Mouse (Mus musculus) forebrain, embryonic 14.5 days (tissue): ENCODE measurements around the gene Vav1. TPM values are rescaled to one million over a fixed set of nuclear protein-coding genes. Genes with fewer than 3 reads are reported as not detected.

Experiments
- ATAC-seq: fragments of 200-750 bp; cut with Nextera tagmentation; 2 replicates; pipeline ENCODE4 v1.8.0; 2017; ENCODE audit warnings: mild to moderate bottlenecking, moderate library complexity
- DNase-seq: peaks from one replicate; pipeline ENCODE4 v3.0.0-alpha.2; 2015; ENCODE audit warnings: low spot score
- H3K27ac ChIP-seq: fragments of 300-500 bp; sonication (generic); 2 replicates; pipeline ENCODE4 v1.5.1; 2014; ENCODE audit warnings: low read depth, mild to moderate bottlenecking, control low read depth, low read length, moderate library complexity
- H3K27me3 ChIP-seq: fragments of 300-500 bp; sonication (generic); replicated peaks from 2 replicates; pipeline ENCODE4 v1.6.1; 2014; ENCODE audit warnings: low read length, control low read depth, mixed read lengths; ENCODE audit not compliant: control insufficient read depth, insufficient read depth
- H3K36me3 ChIP-seq: fragments of 300-500 bp; sonication (generic); 2 replicates; pipeline ENCODE4 v1.6.1; 2014; ENCODE audit warnings: low read length, control low read depth; ENCODE audit not compliant: control insufficient read depth, insufficient read depth
- H3K4me1 ChIP-seq: fragments of 300-500 bp; sonication (generic); 2 replicates; pipeline ENCODE4 v1.6.1; 2014; ENCODE audit warnings: antibody characterized with exemption, low read length, control low read depth; ENCODE audit not compliant: control insufficient read depth, insufficient read depth
- H3K4me2 ChIP-seq: fragments of 300-500 bp; sonication (generic); 2 replicates; pipeline ENCODE4 v1.6.1; 2014; ENCODE audit warnings: mild to moderate bottlenecking, control low read depth, low read length
- H3K4me3 ChIP-seq: fragments of 300-500 bp; sonication (generic); 2 replicates; pipeline ENCODE4 v1.5.1; 2014; ENCODE audit warnings: low read depth, low read length, control low read depth
- H3K9ac ChIP-seq: fragments of 300-500 bp; sonication (generic); 2 replicates; pipeline ENCODE4 v1.6.1; 2014; ENCODE audit warnings: mild to moderate bottlenecking, low read length, control low read depth, moderate library complexity
- H3K9me3 ChIP-seq: fragments of 300-500 bp; sonication (generic); replicated peaks from 2 replicates; pipeline ENCODE4 v1.6.1; 2016; ENCODE audit warnings: low read length, control low read depth, mixed read lengths; ENCODE audit not compliant: control insufficient read depth
- WGBS: fragments of 180-500 bp; shearing (Covaris S2); extraction: QIAGEN DNeasy Blood & Tissue Kit; methylation state at CpG from one replicate; pipeline ENCODE4 v1.1.7; 2014; 5-methylcytosine and 5-hydroxymethylcytosine counted together
- polyA plus RNA-seq: library from polyadenylated mRNA; unstranded; fragments of >200 nt; fragmentation: Nextera tagmentation; extraction: Ambion mirVana; gene quantifications from 2 replicates; pipeline ENCODE4 v1.2.1, GENCODE M21; 2014

The Vav1 gene
- polyA plus RNA-seq, 1 experiment from 2014 or later: 1.2 TPM

DNA sequence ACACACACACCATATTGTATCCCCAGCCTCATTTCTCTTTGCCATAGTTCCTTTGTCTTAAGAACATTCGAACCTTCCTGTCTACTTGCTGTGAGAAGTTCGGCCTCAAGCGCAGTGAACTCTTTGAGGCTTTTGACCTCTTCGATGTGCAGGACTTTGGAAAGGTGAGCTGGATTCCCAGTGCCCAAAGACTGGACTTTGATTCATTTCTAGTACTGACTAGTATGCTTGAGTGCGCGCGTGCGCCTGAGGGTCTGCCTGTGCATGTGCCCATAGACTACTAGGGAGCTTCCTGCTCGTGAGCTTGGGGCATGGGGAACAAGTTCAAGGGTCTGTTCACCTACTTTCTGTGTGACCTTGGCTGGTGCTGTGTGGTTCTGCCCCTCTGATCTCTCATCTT, 17.0 kb downstream of the Vav1 start:
- H3K27ac ChIP-seq: no peak overlapping the region
- DNase-seq (no peak), ATAC-seq (no peak)
- 94% methylated on average over 9 of the region's 9 CpGs for WGBS
- H3K27me3 ChIP-seq: no peaks in the 10 kb centered on the region
- no peaks in the 10 kb centered on the region for H3K4me1 ChIP-seq
- no peak overlapping the region for H3K4me2 ChIP-seq
- H3K36me3 ChIP-seq: no peaks in the 10 kb centered on the region
- no peaks in the 10 kb centered on the region for H3K9me3 ChIP-seq
- H3K4me3 ChIP-seq: no peak overlapping the region
- H3K9ac ChIP-seq: no peak overlapping the region

DNA sequence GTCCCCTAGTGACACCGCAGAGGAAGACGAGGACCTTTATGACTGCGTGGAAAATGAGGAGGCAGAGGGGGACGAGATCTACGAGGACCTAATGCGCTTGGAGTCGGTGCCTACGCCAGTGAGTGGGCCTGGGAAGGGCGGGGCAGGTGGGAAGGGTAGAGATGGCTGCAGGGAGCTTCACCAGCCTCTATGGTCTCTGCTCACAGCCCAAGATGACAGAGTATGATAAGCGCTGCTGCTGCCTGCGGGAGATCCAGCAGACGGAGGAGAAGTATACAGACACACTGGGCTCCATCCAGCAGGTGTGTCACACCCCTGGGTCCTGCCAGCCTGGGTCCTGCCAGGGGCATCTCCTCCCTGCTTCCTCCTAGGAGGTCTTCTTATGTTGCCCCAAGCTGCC, 18.1 kb downstream of the Vav1 start:
- Histone ChIP-seq H3K9me3 (no peaks in the 10 kb centered on the region), H3K27me3 (no peaks in the 10 kb centered on the region), H3K36me3 (no peaks in the 10 kb centered on the region), H3K27ac (no peak overlapping the region), H3K9ac (no peak overlapping the region), H3K4me3 (no peak overlapping the region), H3K4me2 (no peak overlapping the region), H3K4me1 (no peaks in the 10 kb centered on the region)
- DNase-seq: no peak
- no peak for ATAC-seq
- whole genome bisulfite sequencing: 94% methylated on average over 12 of the region's 12 CpGs

DNA sequence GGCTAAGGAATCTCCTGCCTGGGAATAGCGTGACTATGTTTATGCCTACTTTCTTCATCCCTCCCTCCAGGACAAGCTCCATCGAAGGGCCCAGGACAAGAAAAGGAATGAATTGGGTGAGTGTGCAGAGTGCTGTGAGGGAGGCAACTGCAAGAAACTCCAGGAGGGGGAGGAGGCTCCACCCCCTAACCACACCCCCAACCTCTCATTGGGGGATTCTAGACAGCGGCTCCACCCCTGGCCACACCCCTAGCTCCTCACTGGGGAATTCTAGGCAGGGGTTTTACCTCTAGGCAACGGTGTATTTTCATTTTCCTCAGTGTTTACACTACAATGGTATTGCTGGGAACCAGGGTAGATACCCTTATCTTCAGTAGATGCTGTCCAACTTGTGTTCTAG, 26.7 kb downstream of the Vav1 start:
- DNase-seq (no peak), ATAC-seq (no peak)
- no peaks in the 10 kb centered on the region for H3K27me3 ChIP-seq
- no peak overlapping the region for H3K27ac ChIP-seq
- no peak overlapping the region for H3K4me3 ChIP-seq
- H3K9ac ChIP-seq: no peak overlapping the region
- H3K4me1 ChIP-seq: no peaks in the 10 kb centered on the region
- H3K4me2 ChIP-seq: no peak overlapping the region
- WGBS: 70% methylated on average over 4 of the region's 4 CpGs
- H3K9me3 ChIP-seq: no peaks in the 10 kb centered on the region
- no peaks in the 10 kb centered on the region for H3K36me3 ChIP-seq

DNA sequence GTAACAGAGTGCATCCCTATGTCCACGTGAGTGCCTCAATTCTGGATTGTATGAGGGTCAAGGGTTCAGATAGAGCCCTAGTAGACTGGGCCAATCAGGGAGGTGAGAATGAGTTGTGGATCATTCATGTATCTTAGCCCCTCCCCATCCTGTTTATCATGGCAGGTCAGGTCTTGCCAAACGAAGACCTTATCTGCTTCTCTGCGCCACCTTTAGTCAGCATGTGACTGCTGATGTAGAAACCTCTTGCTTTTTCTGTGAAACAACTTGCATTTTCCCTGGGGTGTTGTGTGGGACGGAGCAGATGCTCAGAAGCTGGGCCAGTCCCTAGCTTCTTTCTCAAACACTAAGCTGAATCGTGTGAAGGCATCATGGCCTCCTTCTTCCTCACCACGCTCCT, 28.2 kb downstream of the Vav1 start:
- ATAC-seq (no peak), DNase-seq (no peak)
- H3K27ac ChIP-seq: no peak overlapping the region
- no peaks in the 10 kb centered on the region for H3K36me3 ChIP-seq
- no peaks in the 10 kb centered on the region for H3K4me1 ChIP-seq
- no peaks in the 10 kb centered on the region for H3K9me3 ChIP-seq
- H3K27me3 ChIP-seq: no peaks in the 10 kb centered on the region
- no peak overlapping the region for H3K9ac ChIP-seq
- H3K4me2 ChIP-seq: no peak overlapping the region
- no peak overlapping the region for H3K4me3 ChIP-seq
- 80% methylated on average over 6 of the region's 6 CpGs for WGBS

DNA sequence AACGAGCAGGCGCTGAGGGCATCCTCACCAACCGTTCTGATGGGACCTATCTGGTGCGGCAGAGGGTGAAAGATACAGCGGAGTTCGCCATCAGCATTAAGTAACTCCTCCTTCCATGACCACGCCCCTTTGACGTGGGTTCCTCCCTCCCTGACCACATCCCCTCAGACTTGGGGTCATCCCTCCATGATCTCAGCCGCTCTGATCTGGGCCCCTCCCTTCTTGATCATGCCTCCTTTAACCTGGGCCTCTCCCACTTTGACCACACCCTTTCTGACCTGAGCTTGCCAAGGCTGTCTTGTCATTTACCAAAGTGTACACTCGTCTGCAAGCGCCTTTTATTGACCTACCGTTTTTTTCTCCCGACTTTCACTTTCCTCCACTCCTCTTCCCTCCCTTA, 32.9 kb downstream of the Vav1 start:
- Histone ChIP-seq H3K27ac (no peak overlapping the region), H3K4me1 (no peaks in the 10 kb centered on the region), H3K4me3 (no peak overlapping the region), H3K9ac (no peak overlapping the region), H3K9me3 (no peaks in the 10 kb centered on the region), H3K4me2 (no peak overlapping the region), H3K27me3 (no peaks in the 10 kb centered on the region), H3K36me3 (no peaks in the 10 kb centered on the region)
- 33% methylated on average over 13 of the region's 13 CpGs for WGBS
- DNase-seq (no peak), ATAC-seq (no peak)

DNA sequence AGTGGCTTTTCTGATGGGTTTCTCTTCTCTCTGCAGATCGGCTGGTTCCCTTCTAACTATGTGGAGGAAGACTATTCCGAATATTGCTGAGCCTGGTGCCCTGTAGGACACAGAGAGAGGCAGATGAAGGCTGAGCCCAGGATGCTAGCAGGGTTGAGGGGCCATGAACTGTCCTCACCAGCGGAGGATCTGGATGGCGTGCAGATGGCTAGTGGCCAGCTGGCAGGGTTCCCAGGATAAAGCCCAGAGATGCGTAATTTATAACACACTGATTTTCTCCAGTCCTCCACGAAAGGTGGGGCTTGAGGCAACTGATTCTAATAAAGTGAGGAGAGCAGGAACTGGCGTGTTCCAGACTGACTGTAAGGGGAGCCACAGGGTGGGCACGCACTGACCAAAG, 48.7 kb downstream of the Vav1 start:
- Histone ChIP-seq H3K36me3 (no peaks in the 10 kb centered on the region), H3K4me2 (no peak overlapping the region), H3K9me3 (no peaks in the 10 kb centered on the region), H3K27ac (no peak overlapping the region), H3K27me3 (no peaks in the 10 kb centered on the region), H3K4me3 (no peak overlapping the region), H3K4me1 (no peaks in the 10 kb centered on the region), H3K9ac (no peak overlapping the region)
- DNase-seq (no peak), ATAC-seq (no peak)
- 54% methylated on average over 8 of the region's 8 CpGs for WGBS

DNA sequence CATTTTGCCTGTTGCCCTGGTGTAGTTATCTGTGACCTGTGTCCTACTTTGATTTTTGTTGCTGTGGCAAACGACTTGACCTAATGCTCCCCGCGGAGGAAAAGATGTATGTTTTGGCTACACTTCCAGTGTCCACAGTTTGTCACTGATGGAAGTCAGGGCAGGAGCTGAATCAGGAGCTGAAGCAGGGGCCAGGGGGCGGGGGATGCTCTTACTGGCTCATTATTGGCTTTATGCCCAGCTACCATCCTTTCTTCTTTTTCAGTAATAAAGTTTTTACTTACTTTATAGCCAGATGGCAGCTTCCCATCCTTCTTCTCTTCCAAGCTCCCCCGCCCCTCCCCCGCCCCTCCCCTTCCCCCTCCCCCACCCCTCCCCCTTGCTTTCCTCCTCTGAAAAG, 50.0 kb downstream of the Vav1 start:
- DNase-seq (peak; percentile 27), ATAC-seq (no peak)
- Histone ChIP-seq H3K36me3 (no peaks in the 10 kb centered on the region), H3K4me1 (no peaks in the 10 kb centered on the region), H3K9ac (no peak overlapping the region), H3K27me3 (no peaks in the 10 kb centered on the region), H3K9me3 (no peaks in the 10 kb centered on the region), H3K4me3 (no peak overlapping the region), H3K4me2 (no peak overlapping the region), H3K27ac (no peak overlapping the region)
- 53% methylated on average over 5 of the region's 6 CpGs for WGBS

DNA sequence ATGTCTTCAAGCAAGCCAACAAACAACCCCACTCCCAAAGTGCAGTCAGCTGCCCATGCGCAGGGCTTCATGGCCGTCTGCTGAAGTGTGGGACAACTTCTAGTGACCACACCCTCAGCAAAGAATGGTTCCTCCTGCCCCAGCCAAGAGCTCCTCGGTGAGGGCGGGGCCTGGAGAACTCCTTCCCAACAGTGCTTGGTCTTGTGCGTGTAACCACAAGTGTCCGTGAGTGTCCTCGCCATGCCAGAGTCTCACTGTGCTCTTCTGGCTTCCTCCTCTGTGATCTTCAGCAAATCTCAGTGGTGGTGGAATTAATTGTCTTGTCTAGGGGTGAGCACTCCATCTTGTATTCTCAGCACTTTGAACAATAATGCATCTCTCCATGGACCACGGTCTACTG, 52.1 kb downstream of the Vav1 start:
- Histone ChIP-seq H3K9ac (no peak overlapping the region), H3K4me3 (no peak overlapping the region), H3K27ac (no peak overlapping the region), H3K9me3 (no peaks in the 10 kb centered on the region), H3K4me2 (no peak overlapping the region), H3K36me3 (no peaks in the 10 kb centered on the region), H3K4me1 (no peaks in the 10 kb centered on the region), H3K27me3 (no peaks in the 10 kb centered on the region)
- WGBS: 90% methylated on average over 8 of the region's 8 CpGs
- ATAC-seq (no peak), DNase-seq (no peak)

DNA sequence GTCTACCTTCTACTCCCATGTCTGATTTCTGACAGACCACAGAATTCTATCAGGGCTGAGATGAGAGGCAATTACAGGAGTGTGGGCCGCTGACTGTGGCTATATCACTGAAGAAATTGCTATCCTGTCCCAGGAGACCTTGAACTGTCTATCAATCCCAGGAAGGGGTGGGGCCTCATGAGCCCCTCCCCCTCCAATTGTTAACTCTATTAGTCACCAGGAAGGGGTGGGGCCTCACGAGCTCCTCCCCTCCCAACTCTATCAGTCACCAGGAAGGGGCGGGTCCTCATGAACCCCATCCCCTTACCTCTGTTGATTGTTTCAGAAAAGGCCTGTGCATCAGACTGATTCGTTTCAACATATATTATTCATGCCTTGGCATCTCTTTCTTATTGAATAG, 53.3 kb downstream of the Vav1 start:
- Histone ChIP-seq H3K4me3 (no peak overlapping the region), H3K27me3 (no peaks in the 10 kb centered on the region), H3K4me2 (no peak overlapping the region), H3K27ac (no peak overlapping the region), H3K4me1 (no peaks in the 10 kb centered on the region), H3K9ac (no peak overlapping the region), H3K9me3 (no peaks in the 10 kb centered on the region), H3K36me3 (no peaks in the 10 kb centered on the region)
- 85% methylated on average over 4 of the region's 4 CpGs for WGBS
- ATAC-seq (no peak), DNase-seq (no peak)
